Mouse (Mus musculus): ENCODE results near the gene Gm17657. TPM values are rescaled to one million over a fixed set of nuclear protein-coding genes. Genes with fewer than 3 reads are reported as not detected.

Gm17657 gene
- polyA plus RNA-seq (2014; fragmentation: Nextera tagmentation; extraction: Ambion mirVana), result not detected in 2 replicates

DNA sequence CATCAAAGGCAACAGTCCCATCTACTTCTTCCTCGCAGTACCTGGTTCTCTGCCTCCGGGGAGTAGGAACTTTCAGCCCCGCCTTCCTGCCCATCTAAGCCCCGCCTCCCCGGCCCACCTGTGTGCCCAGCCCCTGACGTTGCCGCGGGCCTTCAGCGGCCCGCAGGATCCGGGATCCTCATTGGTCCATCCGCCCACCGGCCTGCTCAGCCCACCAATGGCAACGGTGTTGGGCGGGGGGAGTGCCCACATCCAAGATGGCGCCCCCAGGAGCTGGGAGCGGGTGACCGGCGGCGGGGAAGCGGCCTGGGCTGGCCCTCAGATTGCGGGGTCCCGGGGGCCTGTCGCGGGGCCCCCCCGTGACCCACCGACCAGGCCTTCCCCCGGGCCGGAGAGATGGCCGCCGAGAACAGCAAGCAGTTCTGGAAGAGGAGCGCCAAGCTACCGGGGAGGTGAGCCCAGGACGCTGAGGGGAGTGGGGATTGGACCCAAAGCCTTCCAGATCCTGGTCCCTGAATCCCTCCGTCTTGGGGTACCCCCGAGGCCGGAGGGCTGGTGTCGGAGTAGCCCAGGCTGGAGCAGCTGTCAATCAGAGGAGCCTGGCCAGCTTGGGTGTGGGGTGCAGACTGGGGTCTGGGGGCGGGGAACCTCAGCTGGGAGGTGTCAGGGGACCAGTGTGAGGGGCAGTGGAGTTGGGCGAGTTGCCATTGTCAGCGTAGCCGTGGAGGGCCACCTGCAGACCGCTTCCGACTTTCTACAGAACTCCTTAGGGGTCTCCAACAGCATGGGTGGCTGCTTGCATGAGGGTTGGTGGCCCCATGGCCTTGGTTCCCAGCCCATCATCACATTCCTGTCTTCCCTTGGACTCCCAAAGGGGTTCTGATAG lies at the start of gene Gm17657, which contains the start of gene Tbc1d22b:
Gm17657 (minus strand) TSS at position 96 of the 886 bp plus-strand sequence.
Tbc1d22b (plus strand) TSS at position 243 of the 886 bp plus-strand sequence.
- under 1% methylated on average over 44 of the region's 44 CpGs for WGBS
- H3K4me1 ChIP-seq (replicated peaks; ENCODE audit: control insufficient read depth, insufficient read depth, low read length), result peaks cover 4% of the 10 kb centered on the region; the same call in 1 of the 2 replicates
- DNase-seq (ENCODE audit: low spot score) (peak; percentile 97), ATAC-seq (replicated peaks; ENCODE audit: low FRiP score) (peak; percentile 98)
- peak within 1 kb of the TSS; percentile 91 for H3K4me3 ChIP-seq (ENCODE audit: low read depth, low read length)
- no peaks in the 10 kb centered on the region for H3K9me3 ChIP-seq (ENCODE audit: control insufficient read depth, low read length)
- peak within 1 kb of the TSS; percentile 87 for H3K4me2 ChIP-seq (ENCODE audit: low read depth, low read length, severe bottlenecking)
- H3K36me3 ChIP-seq (ENCODE audit: control insufficient read depth, insufficient read depth, low read length), result no peaks in the 10 kb centered on the region
- no peak within 1 kb of the TSS for H3K27ac ChIP-seq (ENCODE audit: low read depth, low read length)
- no peaks in the 10 kb centered on the region for H3K27me3 ChIP-seq (ENCODE audit: control insufficient read depth, insufficient read depth, low read length)
- peak within 1 kb of the TSS; percentile 94 for H3K9ac ChIP-seq (ENCODE audit: low read length)

DNA sequence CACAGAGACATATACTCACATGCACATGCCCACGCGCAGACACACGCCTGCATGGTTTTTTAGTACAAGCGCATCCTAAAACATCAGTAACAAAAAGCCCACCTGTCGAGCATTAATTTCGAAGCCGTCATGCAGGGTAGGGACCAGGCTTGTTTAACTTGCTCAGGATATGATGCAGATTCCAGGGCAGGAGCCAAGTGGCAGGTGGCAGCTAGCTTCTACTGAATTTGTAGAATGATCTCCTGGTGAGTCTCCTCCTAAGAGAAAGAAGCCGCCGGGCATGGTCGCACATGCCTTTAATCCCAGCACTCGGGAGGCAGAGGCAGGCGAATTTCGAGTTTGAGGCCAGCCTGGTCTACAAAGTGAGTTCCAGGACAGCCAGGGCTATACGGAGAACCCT lies 49.6 kb upstream of the Gm17657 start:
- WGBS, result 90% methylated on average over 14 of the region's 14 CpGs
- no peak overlapping the region for H3K27ac ChIP-seq (ENCODE audit: low read depth, low read length)
- no peak for DNase-seq (ENCODE audit: low spot score)

DNA sequence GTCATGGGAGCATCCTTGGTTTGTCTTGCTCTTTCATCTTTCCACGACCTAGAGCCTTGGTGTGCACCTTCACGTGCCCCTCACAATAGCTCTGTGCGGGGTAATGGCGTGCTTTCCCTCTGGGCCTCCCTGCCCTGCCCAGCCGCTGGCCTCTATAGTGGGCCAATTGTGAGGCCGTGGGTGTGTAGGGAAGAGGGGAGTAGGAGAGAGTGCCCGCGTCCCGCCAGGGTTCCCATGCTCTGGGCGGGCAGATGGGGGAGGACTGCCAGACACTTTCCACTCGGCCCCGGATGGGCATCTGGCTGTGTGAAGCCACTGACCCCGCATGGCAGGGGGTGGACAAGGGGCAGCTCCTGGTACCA lies 47.3 kb upstream of the Gm17657 start:
- Histone ChIP-seq H3K9ac (ENCODE audit: low read length) (no peak overlapping the region), H3K36me3 (ENCODE audit: control insufficient read depth, insufficient read depth, low read length) (no peaks in the 10 kb centered on the region; the same call in 1 of the 2 replicates)
- no peak for ATAC-seq (replicated peaks; ENCODE audit: low FRiP score)

More for the DNA sequence above, 49.6 kb upstream of the Gm17657 start:
- Histone ChIP-seq H3K4me3 (ENCODE audit: low read depth, low read length) (no peak overlapping the region), H3K27me3 (ENCODE audit: control insufficient read depth, insufficient read depth, low read length) (no peaks in the 10 kb centered on the region), H3K9ac (ENCODE audit: low read length) (no peak overlapping the region), H3K36me3 (ENCODE audit: control insufficient read depth, insufficient read depth, low read length) (no peaks in the 10 kb centered on the region; the same call in 1 of the 2 replicates), H3K4me2 (ENCODE audit: low read depth, low read length, severe bottlenecking) (no peak overlapping the region), H3K4me1 (replicated peaks; ENCODE audit: control insufficient read depth, insufficient read depth, low read length) (no peaks in the 10 kb centered on the region), H3K9me3 (ENCODE audit: control insufficient read depth, low read length) (no peaks in the 10 kb centered on the region)
- ATAC-seq (replicated peaks; ENCODE audit: low FRiP score), result no peak

DNA sequence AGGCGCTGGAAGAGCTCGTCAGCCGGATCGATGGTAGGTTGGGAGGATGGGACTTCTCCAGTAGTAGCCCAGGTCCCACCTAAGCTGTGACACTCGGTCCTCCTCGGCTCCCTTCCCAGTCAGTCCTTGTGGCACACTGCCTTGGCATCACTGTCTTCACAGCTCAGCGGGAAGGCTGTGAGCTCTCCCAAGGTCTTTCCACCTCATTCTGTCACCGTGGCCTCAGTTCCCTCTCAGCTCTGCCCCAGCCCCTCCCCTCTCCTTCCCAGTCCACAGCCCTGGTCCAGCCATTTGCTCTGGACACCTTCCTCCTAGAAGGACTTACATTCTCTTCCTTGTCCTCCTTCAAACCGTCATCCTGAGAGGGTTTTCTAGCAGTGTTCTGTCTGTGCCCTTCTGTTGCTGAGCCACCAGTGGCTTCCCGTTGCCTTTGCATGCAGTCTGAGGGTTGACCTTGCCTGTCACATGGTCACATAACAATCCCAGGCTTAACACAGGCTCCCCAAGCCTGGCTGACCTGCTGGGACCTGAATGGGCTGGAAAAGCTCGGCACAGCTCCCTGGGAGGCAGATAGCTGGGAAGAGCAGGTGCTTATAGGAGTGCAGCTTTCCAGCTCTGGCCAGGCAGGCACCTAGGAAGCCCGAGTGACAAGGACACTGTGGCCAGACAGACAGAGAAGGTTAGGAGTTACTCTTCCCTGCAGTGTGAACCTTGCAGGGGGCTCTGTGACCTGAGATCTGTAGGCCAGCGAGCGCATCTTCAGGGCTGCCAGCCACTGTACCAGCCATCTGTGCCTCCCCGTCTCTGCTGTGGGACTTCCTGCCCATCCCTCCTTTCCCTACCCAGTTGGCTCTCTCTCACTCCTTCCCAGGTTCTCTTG lies 46.7 kb upstream of the Gm17657 start:
- Histone ChIP-seq H3K9me3 (ENCODE audit: control insufficient read depth, low read length) (no peaks in the 10 kb centered on the region), H3K36me3 (ENCODE audit: control insufficient read depth, insufficient read depth, low read length) (no peaks in the 10 kb centered on the region; the same call in 1 of the 2 replicates), H3K9ac (ENCODE audit: low read length) (no peak overlapping the region), H3K4me2 (ENCODE audit: low read depth, low read length, severe bottlenecking) (no peak overlapping the region), H3K27me3 (ENCODE audit: control insufficient read depth, insufficient read depth, low read length) (no peaks in the 10 kb centered on the region), H3K27ac (ENCODE audit: low read depth, low read length) (no peak overlapping the region), H3K4me1 (replicated peaks; ENCODE audit: control insufficient read depth, insufficient read depth, low read length) (no peaks in the 10 kb centered on the region), H3K4me3 (ENCODE audit: low read depth, low read length) (no peak overlapping the region)
- WGBS, result 86% methylated on average over 15 of the region's 15 CpGs
- ATAC-seq (replicated peaks; ENCODE audit: low FRiP score) (no peak), DNase-seq (ENCODE audit: low spot score) (no peak)

More for the DNA sequence above, 47.3 kb upstream of the Gm17657 start:
- Histone ChIP-seq H3K4me3 (ENCODE audit: low read depth, low read length) (no peak overlapping the region), H3K27me3 (ENCODE audit: control insufficient read depth, insufficient read depth, low read length) (no peaks in the 10 kb centered on the region), H3K4me2 (ENCODE audit: low read depth, low read length, severe bottlenecking) (no peak overlapping the region), H3K4me1 (replicated peaks; ENCODE audit: control insufficient read depth, insufficient read depth, low read length) (no peaks in the 10 kb centered on the region), H3K9me3 (ENCODE audit: control insufficient read depth, low read length) (no peaks in the 10 kb centered on the region), H3K27ac (ENCODE audit: low read depth, low read length) (no peak overlapping the region)
- DNase-seq (ENCODE audit: low spot score), result no peak
- 91% methylated on average over 13 of the region's 13 CpGs for WGBS

DNA sequence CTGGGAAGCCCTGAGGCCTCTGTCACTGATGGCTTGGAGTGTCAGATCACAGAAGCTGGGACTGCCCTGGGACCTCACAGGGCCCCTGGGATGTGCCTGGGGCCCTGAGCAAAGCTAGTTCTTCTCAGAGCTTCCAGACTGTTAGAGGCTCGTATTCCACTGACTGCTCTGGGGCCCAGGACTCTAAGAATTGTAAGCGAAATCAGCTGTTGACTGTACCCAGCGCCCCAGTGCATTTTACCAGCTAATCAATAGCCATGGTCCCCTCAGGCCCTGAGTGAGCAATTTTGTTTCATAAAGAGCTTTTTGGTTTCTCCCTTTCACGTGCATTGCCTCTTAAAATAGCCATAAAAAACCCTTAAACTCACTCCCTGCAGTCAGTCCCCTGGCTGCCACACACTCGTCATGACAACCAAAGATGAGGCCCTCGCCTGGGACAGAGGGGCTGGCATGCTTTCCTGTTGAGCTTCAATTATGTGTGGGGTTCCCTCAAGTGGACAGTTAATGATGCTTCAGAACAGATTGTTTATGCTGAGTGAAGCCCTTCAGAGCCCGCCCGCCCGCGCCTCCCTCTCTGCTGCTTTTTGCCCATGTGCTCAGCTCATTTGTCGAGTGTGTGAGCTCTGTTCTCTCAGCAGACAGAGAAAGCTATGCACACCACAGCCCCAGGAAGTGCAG lies 39.9 kb upstream of the Gm17657 start:
- H3K9ac ChIP-seq (ENCODE audit: low read length), result no peak overlapping the region
- peak overlapping the region; percentile 39; the same call in 1 of the 2 replicates for H3K27ac ChIP-seq (ENCODE audit: low read depth, low read length)
- WGBS, result 43% methylated on average over 11 of the region's 11 CpGs
- H3K36me3 ChIP-seq (ENCODE audit: control insufficient read depth, insufficient read depth, low read length), result no peaks in the 10 kb centered on the region; the same call in 1 of the 2 replicates
- H3K9me3 ChIP-seq (ENCODE audit: control insufficient read depth, low read length), result no peaks in the 10 kb centered on the region
- H3K27me3 ChIP-seq (ENCODE audit: control insufficient read depth, insufficient read depth, low read length), result no peaks in the 10 kb centered on the region
- ATAC-seq (replicated peaks; ENCODE audit: low FRiP score) (peak; percentile 75), DNase-seq (ENCODE audit: low spot score) (peak; percentile 65)
- H3K4me2 ChIP-seq (ENCODE audit: low read depth, low read length, severe bottlenecking), result no peak overlapping the region
- H3K4me1 ChIP-seq (replicated peaks; ENCODE audit: control insufficient read depth, insufficient read depth, low read length), result peaks cover 6% of the 10 kb centered on the region; the same call in 1 of the 2 replicates
- H3K4me3 ChIP-seq (ENCODE audit: low read depth, low read length), result no peak overlapping the region

DNA sequence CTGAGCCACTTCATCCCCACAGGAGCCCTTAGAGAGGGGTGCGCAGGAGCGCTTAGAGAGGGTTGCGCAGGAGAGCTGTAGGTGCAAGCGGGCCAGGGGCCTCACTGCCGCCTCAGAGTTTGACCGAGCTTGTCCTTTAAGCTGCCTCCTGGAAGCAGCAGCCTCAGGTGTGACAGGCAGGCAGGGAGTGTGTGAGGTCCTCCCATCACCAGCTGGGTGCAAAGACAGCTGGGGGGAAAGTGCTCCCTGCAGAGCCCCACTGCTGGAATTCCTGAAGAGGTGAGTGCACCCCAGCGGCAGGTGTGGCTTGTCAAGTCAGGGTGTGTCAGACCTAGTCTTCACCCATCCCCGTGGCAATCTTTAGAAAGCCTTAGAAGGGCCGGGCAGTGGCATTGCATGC lies 37.5 kb upstream of the Gm17657 start:
- 88% methylated on average over 9 of the region's 9 CpGs for WGBS
- Histone ChIP-seq H3K36me3 (ENCODE audit: control insufficient read depth, insufficient read depth, low read length) (no peaks in the 10 kb centered on the region; the same call in 1 of the 2 replicates), H3K4me3 (ENCODE audit: low read depth, low read length) (no peak overlapping the region), H3K9ac (ENCODE audit: low read length) (no peak overlapping the region), H3K9me3 (ENCODE audit: control insufficient read depth, low read length) (no peaks in the 10 kb centered on the region), H3K27me3 (ENCODE audit: control insufficient read depth, insufficient read depth, low read length) (no peaks in the 10 kb centered on the region), H3K27ac (ENCODE audit: low read depth, low read length) (no peak overlapping the region), H3K4me1 (replicated peaks; ENCODE audit: control insufficient read depth, insufficient read depth, low read length) (peaks cover 6% of the 10 kb centered on the region; the same call in 1 of the 2 replicates), H3K4me2 (ENCODE audit: low read depth, low read length, severe bottlenecking) (no peak overlapping the region)
- DNase-seq (ENCODE audit: low spot score), result no peak
- no peak for ATAC-seq (replicated peaks; ENCODE audit: low FRiP score)

DNA sequence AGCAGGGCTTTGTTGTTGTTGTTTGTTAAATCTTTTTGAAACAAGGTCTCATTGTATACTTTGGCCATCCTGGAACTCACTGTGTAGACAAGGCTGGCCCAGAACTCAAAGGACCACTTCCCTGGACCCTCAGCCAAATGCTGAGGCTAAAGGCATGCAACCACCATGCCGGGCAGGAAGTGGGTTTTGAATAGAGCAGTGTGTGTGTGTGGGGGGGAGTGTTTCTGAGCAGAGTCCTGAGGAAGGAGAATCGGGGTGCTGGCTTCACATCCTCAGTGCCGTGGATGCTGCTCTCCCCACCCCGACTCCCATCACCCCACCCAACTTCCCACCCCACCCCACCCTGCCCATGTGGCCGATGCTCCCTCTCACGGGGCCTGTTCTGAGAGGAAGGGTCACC lies 36.0 kb upstream of the Gm17657 start:
- Histone ChIP-seq H3K27me3 (ENCODE audit: control insufficient read depth, insufficient read depth, low read length) (no peaks in the 10 kb centered on the region), H3K4me3 (ENCODE audit: low read depth, low read length) (no peak overlapping the region), H3K36me3 (ENCODE audit: control insufficient read depth, insufficient read depth, low read length) (no peaks in the 10 kb centered on the region; the same call in 1 of the 2 replicates), H3K4me1 (replicated peaks; ENCODE audit: control insufficient read depth, insufficient read depth, low read length) (peaks cover 6% of the 10 kb centered on the region; the same call in 1 of the 2 replicates), H3K9me3 (ENCODE audit: control insufficient read depth, low read length) (no peaks in the 10 kb centered on the region), H3K4me2 (ENCODE audit: low read depth, low read length, severe bottlenecking) (no peak overlapping the region), H3K27ac (ENCODE audit: low read depth, low read length) (no peak overlapping the region), H3K9ac (ENCODE audit: low read length) (no peak overlapping the region)
- ATAC-seq (replicated peaks; ENCODE audit: low FRiP score) (no peak), DNase-seq (ENCODE audit: low spot score) (no peak)
- WGBS, result 98% methylated on average over 6 of the region's 6 CpGs

DNA sequence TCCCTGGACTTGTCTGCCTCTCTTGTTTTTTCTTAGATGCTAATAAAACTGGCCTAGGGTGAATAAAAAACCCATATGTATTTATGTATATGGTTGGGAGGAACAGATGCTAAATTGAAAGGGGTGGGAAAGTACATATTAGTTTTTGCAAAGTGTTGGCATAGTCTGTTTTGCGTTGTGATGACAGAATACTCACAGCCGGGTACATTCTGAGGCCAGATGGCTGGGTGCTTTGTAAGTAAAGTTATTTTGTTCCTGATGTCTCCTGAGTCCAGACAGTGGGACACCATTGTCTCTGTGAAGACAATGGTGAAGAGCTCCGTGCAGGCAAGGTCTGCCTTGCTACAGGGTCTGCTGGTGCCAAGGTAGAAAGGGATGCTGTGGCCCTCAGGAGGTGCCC lies 35.3 kb upstream of the Gm17657 start:
- ATAC-seq (replicated peaks; ENCODE audit: low FRiP score), result no peak

More for the DNA sequence above, 35.3 kb upstream of the Gm17657 start:
- DNase-seq (ENCODE audit: low spot score), result no peak
- no peak overlapping the region for H3K4me3 ChIP-seq (ENCODE audit: low read depth, low read length)
- no peaks in the 10 kb centered on the region; the same call in 1 of the 2 replicates for H3K36me3 ChIP-seq (ENCODE audit: control insufficient read depth, insufficient read depth, low read length)
- no peak overlapping the region for H3K27ac ChIP-seq (ENCODE audit: low read depth, low read length)
- 81% methylated on average over 3 of the region's 3 CpGs for WGBS
- peaks cover 6% of the 10 kb centered on the region; the same call in 1 of the 2 replicates for H3K4me1 ChIP-seq (replicated peaks; ENCODE audit: control insufficient read depth, insufficient read depth, low read length)
- no peaks in the 10 kb centered on the region for H3K27me3 ChIP-seq (ENCODE audit: control insufficient read depth, insufficient read depth, low read length)
- no peaks in the 10 kb centered on the region for H3K9me3 ChIP-seq (ENCODE audit: control insufficient read depth, low read length)
- H3K9ac ChIP-seq (ENCODE audit: low read length), result no peak overlapping the region
- no peak overlapping the region for H3K4me2 ChIP-seq (ENCODE audit: low read depth, low read length, severe bottlenecking)

All from forebrain, embryonic 11.5 days (tissue).